Mouse (Mus musculus) lung, postnatal 10 days (tissue): ENCODE results near the gene Kdm2b.
"Not testable (repeated sequence)": the region's sequence is repeated elsewhere in the genome, so short reads cannot be mapped to it uniquely, and the experiment has no call there.

ENCODE experiments used
- DNase-seq: peaks from one replicate; pipeline ENCODE4 v3.0.0; 2021

Kdm2b gene

GRCm38 (mm10) chr5:123009873-123010272 is 20.2 kb upstream of the Kdm2b start:
- no peak for DNase-seq

DNA sequence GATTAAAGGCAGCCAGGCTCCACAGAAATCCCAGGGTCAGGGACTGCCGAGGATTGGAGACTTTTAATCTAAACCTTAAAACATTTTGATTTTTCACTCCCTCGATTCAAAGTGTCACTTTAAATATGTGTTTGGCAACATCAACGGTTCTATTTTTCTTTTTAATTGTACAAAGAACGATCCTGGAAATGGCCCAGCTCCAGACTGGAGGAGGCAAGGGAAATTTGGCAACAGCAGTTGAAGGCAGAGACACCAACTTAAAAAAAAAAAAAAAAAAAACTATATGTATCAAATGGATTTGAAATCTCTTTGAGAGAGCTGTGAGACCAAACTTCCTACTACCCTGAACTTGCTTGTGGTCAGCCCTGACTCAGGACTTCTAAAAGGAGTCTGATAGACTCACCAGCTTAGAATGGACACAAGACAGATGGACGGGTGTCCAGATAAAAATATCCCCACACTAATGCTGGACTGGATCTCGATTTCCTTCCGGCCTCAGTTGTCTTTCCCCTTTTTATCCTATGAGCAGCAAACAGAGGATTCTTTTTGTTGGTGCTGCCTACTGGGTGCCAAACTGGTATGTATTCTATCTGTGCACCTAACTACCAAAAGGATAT is 19.4 kb upstream of the Kdm2b start:
- DNase-seq = no peak

- no peak for DNase-seq
Measured at GRCm38 (mm10) chr5:123005716-123006592, 16.3 kb upstream of the Kdm2b start.

DNA sequence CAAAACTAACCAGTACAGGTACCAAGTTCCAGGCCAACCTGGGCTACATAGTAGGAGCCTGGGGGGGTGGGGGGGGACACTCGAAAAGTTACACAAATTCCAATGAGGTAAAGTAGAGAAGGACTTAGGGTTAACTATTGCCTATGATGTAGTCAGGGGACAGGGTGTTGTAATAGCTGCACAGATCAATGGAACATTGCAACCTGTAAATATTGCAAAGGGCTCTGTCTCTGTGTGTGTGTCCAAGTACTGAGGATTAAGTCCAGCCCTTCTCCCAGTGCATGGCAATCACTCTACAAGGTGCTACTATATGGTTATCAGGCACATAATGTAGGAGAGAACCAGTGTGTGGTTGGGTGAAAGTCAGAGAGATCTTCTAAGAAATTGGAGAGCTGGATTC is 11.3 kb upstream of the Kdm2b start:
- DNase-seq = no peak

DNA sequence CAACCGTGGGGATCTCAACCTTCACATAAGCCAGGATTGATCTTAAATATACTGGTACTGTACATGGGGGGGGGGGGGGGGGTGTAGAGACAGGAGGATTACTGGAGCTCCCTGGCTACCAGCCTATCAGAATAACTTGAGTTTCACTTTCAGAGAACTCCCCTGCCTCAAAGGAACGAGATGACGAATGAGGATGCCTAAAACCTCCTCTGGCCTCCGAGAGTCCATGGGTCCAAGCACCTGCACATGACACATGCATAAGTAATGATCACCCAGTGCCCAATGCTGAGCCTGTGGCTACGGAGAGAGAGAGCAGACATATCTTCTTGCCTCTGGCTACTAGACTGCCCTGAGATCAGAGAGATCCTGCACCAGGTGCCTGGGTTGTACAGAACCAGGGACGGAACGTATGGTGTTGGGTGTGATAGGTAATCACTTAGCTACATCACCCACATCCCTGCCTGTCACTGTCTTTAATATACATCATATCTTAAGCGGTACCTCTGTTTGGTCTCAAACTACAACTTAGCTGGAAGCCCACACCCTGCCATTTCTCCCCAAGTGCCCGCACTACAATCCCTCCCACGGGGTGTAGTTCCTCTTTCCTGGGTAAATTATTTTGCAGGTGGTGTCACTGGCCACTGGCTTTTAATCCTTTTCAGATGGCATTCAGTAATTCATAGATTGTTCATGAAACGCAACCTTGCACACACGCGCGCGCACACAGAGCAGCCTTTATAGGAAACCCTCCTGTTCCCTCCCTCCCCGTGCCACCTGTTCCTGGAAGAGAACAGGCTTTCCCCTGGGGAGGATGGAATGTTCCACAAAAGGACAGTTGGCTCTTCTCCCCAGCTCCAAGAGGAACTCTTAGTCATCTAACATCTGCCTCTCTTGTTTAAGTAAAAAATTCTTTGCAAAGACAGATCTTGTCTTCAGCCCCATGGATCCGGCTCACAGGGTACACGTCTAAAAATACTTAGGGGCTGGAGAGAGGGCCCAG is 7.9 kb upstream of the Kdm2b start:
- no peak for DNase-seq

DNA sequence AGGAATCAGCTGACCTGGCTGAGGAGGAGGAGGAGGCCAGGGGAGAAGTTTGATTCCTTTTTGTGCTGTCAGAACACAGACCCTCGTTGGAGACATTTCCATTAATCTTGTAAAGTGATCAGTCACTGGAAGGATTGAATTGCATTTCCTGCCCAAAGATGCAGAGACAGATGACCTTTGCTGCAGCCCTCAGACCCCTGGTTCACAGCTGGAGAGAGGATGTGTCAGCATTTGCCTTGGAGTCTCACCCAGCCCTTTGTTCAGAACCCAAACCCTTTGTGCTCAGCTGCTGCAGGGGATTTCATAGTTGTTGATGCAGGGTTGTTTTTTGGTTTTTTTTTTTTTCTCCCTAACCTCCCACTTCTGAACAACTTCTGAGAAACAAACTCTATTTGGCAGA is 5.3 kb upstream of the Kdm2b start:
- no peak for DNase-seq

DNA sequence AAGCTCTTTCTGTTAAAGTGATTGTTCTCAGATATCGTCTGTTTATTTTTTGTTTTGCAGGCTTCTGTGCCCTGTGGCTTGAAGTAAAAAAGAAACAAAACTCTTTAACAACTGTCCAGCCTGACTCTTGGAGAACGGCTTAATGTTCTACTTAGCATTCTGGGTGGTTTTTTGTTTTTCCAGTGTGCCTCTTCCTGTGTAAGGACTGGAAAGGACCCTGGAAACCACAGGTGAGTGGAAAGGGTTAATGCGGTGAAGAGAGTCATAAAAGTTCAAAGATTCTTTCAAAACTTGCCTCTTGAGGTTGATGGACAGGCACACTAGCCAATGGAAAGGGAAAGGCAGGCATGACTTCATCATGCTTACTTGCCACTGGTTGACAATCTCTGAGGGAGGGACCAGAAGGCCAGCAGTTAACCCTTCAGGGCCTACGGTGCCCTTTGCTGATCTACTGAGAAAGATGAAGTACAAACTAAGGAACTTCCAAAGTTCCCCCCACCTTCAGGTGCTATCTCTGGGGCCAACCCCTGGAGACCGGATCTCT is 4.8 kb upstream of the Kdm2b start:
- peak; percentile 98 for DNase-seq

GRCm38 (mm10) chr5:122993811-122994210 is 4.2 kb upstream of the Kdm2b start:
- no peak for DNase-seq

DNA sequence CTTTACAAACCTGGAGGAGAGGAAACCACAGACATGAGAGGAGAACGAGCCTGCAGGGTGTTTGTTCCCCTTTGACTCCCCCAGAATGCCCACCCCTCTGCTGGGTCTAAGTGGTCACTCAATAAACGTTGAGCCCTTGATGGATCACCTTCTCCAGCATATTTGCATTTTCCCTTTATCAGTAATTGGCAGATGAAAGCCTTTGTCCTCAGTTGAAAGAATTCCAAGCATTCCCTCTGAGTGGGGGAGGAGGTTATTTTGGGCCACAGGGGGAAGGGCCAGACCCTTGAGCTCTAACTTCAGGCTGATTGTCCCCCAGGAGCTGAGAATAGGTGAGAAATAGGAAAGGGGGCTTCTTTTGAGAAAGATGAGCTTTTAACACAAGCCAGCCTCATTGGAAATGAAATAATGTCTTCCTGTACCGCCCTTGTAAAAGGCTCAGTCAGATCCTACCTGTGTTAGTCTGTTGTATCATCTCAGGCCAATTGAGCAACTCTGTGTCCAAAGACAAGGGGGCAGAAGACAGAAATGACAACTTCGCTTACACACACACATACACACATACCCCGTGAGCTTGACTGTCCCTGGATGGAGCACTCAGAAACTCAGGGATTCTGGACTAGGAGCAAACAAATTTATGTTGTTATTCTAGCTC is 1.9 kb upstream of the Kdm2b start:
- no peak for DNase-seq

- DNase-seq = no peak
Measured at GRCm38 (mm10) chr5:122990411-122991160, 963 bp upstream of the Kdm2b start.

DNA sequence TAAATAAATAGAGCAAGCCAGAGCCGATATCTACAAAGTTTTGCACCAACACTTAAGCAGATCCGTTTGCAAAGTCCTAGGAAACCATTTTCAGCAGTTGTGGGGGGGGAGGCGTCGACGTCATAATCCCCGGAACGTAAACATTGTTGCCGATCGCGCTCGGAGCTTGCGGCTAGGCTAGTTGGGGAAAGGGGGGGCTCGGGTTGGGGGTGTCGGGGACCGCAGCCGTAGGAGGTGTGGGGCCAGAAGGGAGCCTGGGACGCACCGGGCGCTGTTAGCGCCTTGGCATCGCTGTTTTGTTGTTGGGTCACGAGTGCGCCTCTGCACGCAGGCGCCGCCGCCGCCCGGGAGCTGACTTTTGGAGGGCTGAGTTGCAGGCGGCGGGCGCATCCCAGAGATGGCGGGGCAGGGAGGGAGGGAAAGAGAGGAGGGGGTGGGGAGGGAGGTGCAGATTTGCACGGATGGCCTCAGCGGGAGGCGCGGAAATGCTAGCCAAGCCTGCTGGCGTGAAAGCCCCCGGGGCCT is 560 bp downstream of the Kdm2b start:
- peak; percentile 80 for DNase-seq

DNA sequence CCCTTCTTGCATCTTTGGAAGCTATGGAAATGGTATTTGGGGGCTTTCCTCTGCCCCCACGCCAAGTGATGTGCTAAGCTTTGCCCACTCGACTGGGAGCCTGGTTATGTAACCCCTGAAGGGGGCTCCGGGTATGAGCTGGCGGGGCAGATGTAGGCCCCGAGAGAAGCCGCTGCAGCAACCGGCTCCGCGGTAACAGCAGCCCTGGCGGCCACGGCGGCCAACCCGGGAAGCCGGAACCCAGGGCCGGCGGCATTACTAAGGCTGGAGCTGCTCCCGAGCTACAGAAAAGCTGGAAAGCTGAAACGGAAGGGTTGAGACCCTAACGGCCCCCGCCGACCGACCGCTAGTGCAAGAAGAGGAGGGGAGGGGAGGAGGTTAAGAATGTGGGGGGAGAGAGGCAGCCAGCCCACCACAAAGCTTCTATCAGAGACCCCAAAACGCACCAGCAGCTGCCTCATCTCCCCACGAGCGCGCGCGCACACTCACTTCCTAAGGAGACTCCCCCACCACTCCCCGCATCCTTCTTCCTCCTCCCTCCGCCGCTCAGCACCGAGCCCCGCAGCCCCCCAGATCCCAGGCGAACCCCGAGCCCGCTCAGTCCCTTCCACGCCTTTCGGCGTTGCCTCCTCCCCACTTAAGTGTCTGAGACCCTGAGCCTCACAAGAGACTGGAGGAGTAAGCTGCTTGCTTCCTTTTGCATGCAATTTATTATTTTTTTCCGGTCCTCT is 1.4 kb downstream of the Kdm2b start:
- peak; percentile 64 for DNase-seq

GRCm38 (mm10) chr5:122987211-122988020 is 2.2 kb downstream of the Kdm2b start:
- DNase-seq = peak; percentile 58

GRCm38 (mm10) chr5:122986091-122986493 is 3.5 kb downstream of the Kdm2b start:
- no peak for DNase-seq

GRCm38 (mm10) chr5:122985276-122985675 is 4.3 kb downstream of the Kdm2b start:
- DNase-seq = no peak

DNA sequence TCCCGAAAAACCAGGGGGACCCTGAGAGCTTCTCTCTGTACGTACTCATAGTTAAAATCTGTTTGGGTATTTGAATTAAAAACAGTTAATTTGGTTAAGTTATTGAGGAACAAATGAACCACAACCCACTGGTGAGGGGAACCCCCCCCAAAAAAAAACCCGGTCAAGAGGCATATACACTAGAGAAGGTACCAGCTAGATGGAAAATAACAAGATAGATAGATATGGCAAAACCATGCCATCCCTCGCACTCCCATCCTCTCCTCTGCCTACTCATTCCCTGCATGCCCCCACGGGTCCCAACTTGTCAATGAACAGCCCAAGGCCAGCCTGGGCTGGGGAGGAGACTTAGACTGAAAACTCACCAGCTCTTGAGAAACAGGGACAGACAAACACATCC is 5.1 kb downstream of the Kdm2b start:
- no peak for DNase-seq

DNA sequence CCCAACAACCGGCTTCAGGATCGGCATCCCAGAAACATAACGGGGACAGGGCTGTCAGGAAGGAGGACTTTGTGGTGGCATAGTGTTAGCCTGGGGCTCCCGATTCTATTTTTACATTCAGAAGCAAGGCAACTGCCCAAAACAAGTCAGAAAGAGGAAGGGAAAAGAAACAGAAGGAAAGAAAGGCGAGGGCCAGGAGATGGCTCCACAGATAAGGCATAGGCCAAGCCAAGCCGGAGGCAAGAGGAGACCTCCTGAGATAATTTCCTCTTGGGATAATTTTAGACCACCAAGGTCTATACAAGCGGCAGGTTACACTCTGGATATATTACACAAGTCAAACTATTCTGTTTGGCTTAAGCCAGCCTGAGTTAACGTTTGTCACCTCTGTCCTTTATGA is 10.7 kb downstream of the Kdm2b start:
- DNase-seq = no peak

DNA sequence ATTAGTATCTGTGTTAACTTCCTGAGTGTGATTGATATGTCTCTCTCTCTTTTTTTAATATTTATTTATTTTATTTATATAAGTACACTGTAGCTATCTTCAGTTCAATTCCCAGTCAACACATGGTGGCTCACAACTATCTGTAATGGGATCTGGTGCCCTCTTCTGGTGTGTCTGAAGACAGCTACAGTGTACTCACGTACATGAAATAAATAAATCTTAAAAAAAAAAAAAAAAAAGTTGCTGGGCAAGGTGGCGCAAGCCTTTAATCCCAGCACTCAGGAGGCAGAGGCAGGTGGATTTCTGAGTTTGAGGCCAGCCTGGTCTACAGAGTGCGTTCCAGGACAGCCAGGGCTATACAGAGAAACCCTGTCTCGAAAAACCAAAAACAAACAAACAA is 14.9 kb downstream of the Kdm2b start:
- DNase-seq = not testable (repeated sequence)

GRCm38 (mm10) chr5:122972116-122972515 is 17.5 kb downstream of the Kdm2b start:
- DNase-seq = no peak

- DNase-seq = no peak
Measured at GRCm38 (mm10) chr5:122971438-122971837, 18.2 kb downstream of the Kdm2b start.
